Comparison of ENCODE assay signal across 24 mouse cellular contexts in the genomic region with DNA sequence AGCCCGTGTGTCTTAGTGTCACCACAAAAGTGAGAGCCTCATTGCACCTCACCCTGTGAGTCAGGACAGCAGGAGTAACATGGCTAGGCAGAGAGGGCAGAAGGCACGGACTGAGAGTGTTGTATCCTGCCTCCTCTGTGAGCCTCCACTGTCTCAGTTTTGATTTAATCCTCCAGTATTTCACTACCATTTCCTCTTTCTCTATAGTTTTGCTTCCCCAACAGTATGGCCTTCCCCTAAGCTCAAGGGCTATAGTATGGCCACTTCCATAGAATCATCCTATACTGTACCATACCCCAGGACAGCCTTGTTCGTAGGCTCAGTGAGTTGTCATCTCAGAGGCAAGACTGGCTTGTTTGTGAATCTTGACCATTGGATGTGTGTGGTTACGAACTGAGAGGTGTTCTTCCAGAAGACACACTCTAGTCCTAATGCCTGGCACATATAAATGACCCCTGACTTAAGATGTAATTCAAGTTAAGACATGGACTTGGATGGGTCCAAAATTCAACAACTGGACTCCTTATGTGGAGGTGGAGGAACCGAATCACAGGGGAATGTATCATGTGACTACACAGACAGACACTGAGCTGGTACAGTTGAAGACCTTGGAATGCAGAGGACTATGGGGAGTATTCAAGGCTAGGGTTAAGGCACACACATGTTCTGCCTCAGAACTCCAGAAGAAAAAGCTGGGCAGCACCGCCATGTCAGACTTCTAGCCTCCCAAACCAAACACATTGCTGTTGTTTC.
DNase-seq lines count a peak whose midpoint lies in the region; ATAC-seq and TF ChIP-seq lines count a peak whose summit lies in the region.
"Had no signal": no experiment of that assay in that cellular context is flagged by ENCODE, and none has a peak within 500 bp of the region (broad histone marks: within the 10 kb centered on the region; RNA-seq: fewer than 3 reads in every experiment).

No protein-coding gene starts in this region.

- peak; percentile 72 for DNase-seq in heart, adult 11 months
- no peak for DNase-seq in heart, embryonic 10.5 days (ENCODE audit: low spot score)
- DNase-seq in limb, embryonic 14.5 days (ENCODE audit: low spot score), result no peak
- DNase-seq in neural tube, embryonic 10.5 days (ENCODE audit: extremely low spot score, low spot score), result no peak
- DNase-seq in forebrain, embryonic 14.5 days (ENCODE audit: low spot score), result no peak
- DNase-seq: adrenal gland, adult 2 months; adrenal gland, postnatal 25 days; B cell, adult 2 months; cerebellum, adult 11 months; cerebellum, adult 8-10 months; cerebellum, postnatal 14 days; forebrain, postnatal 0 days; gastrocnemius, postnatal 14 days; heart, postnatal 10 days; heart, postnatal 4 days had no signal

- no peak overlapping the region for H3K4me3 ChIP-seq in heart, embryonic 10.5 days
- no peak overlapping the region for H3K4me3 ChIP-seq in bone marrow macrophage, adult 2 months (ENCODE audit: insufficient read depth, low read length)
- H3K4me3 ChIP-seq in limb, embryonic 14.5 days (replicated peaks; ENCODE audit: low read length), result no peak overlapping the region
- H3K4me3 ChIP-seq in megakaryocyte, embryonic 14.5 days (replicated peaks), result peak overlapping the region; percentile 70
- no peak overlapping the region for H3K4me3 ChIP-seq in forebrain, embryonic 14.5 days (ENCODE audit: low read depth, low read length)
- H3K4me3 ChIP-seq: embryonic facial prominence, embryonic 13.5 days; forebrain, embryonic 12.5 days; hindbrain, embryonic 12.5 days had no signal

- ATAC-seq in limb, embryonic 14.5 days (ENCODE audit: low FRiP score, low read depth), result no peak
- no peak for ATAC-seq in forebrain, embryonic 14.5 days
- ATAC-seq in megakaryocyte-erythroid progenitor cell, adult 5-6 weeks (replicated peaks; ENCODE audit: low FRiP score, low TSS enrichment, poor library complexity, severe bottlenecking), result no peak
- ATAC-seq: activated CD4-positive, CD25-positive, alpha-beta regulatory T cell, adult 4 months; CD4-positive, CD25-positive, alpha-beta regulatory T cell, adult 4 months; forebrain, postnatal 0 days; hindbrain, postnatal 0 days had no signal

- no peak overlapping the region for H3K9ac ChIP-seq in limb, embryonic 14.5 days (ENCODE audit: low read depth, low read length, severe bottlenecking)
- no peak overlapping the region for H3K9ac ChIP-seq in forebrain, embryonic 14.5 days (ENCODE audit: low read length)
- H3K9ac ChIP-seq: embryonic facial prominence, embryonic 13.5 days; forebrain, embryonic 12.5 days; forebrain, postnatal 0 days; hindbrain, embryonic 12.5 days had no signal

- TF ChIP-seq CTCF in bone marrow macrophage, adult 2 months (IDR thresholded peaks at IDR 0.05; ENCODE audit: low read depth, low read length), result no peak

- H3K27ac ChIP-seq in heart, embryonic 10.5 days, result no peak overlapping the region
- H3K27ac ChIP-seq in bone marrow macrophage, adult 2 months (ENCODE audit: insufficient read depth, low read depth, low read length), result peak overlapping the region; percentile 53; the same call in 1 of the 2 replicates
- H3K27ac ChIP-seq in limb, embryonic 14.5 days (replicated peaks; ENCODE audit: low read depth, low read length), result 0 out of 2 replicates have a peak overlapping the region, but pooled peaks have one; percentile 27
- no peak overlapping the region for H3K27ac ChIP-seq in forebrain, embryonic 14.5 days (ENCODE audit: low read depth, low read length)
- H3K27ac ChIP-seq: embryonic facial prominence, embryonic 13.5 days; forebrain, embryonic 12.5 days; hindbrain, embryonic 12.5 days; hindbrain, postnatal 0 days had no signal

- H3K4me1 ChIP-seq in heart, embryonic 10.5 days, result no peaks in the 10 kb centered on the region
- H3K4me1 ChIP-seq in bone marrow macrophage, adult 2 months (ENCODE audit: control insufficient read depth, insufficient read depth, low read length), result peaks cover 51% of the 10 kb centered on the region
- H3K4me1 ChIP-seq in limb, embryonic 14.5 days (ENCODE audit: control insufficient read depth, insufficient read depth, low read length), result peaks cover 71% of the 10 kb centered on the region
- peaks cover 8% of the 10 kb centered on the region; the same call in 1 of the 2 replicates for H3K4me1 ChIP-seq in megakaryocyte, embryonic 14.5 days
- H3K4me1 ChIP-seq in forebrain, embryonic 14.5 days (ENCODE audit: control insufficient read depth, insufficient read depth, low read length), result peaks cover 12% of the 10 kb centered on the region

- 83% methylated on average over 6 of the region's 6 CpGs for WGBS in heart, embryonic 10.5 days
- WGBS in limb, embryonic 14.5 days, result 84% methylated on average over 6 of the region's 6 CpGs
- 93% methylated on average over 6 of the region's 6 CpGs for WGBS in forebrain, embryonic 14.5 days

- no peak for TF ChIP-seq POLR2A in bone marrow macrophage, adult 2 months (IDR thresholded peaks at IDR 0.05; ENCODE audit: borderline replicate concordance, low read depth, low read length)
- no peak for TF ChIP-seq POLR2A in limb, embryonic 14.5 days (IDR thresholded peaks at IDR 0.05; ENCODE audit: borderline replicate concordance, extremely low read depth, insufficient read depth, insufficient read length)

- H3K36me3 ChIP-seq in heart, embryonic 10.5 days, result no peaks in the 10 kb centered on the region
- H3K36me3 ChIP-seq in limb, embryonic 14.5 days (ENCODE audit: control insufficient read depth, insufficient read depth, low read length), result no peaks in the 10 kb centered on the region
- H3K36me3 ChIP-seq in megakaryocyte, embryonic 14.5 days (replicated peaks; ENCODE audit: low read length), result no peaks in the 10 kb centered on the region
- no peaks in the 10 kb centered on the region for H3K36me3 ChIP-seq in forebrain, embryonic 14.5 days (ENCODE audit: control insufficient read depth, insufficient read depth, low read length)
- H3K36me3 ChIP-seq: embryonic facial prominence, embryonic 13.5 days; forebrain, embryonic 12.5 days; hindbrain, embryonic 12.5 days had no signal

- H3K27me3 ChIP-seq in heart, embryonic 10.5 days (ENCODE audit: insufficient read depth, poor library complexity, severe bottlenecking), result no peaks in the 10 kb centered on the region
- H3K27me3 ChIP-seq in limb, embryonic 14.5 days (ENCODE audit: control insufficient read depth, insufficient read depth, low read length), result no peaks in the 10 kb centered on the region
- H3K27me3 ChIP-seq in megakaryocyte, embryonic 14.5 days (replicated peaks), result peaks cover 22% of the 10 kb centered on the region
- H3K27me3 ChIP-seq in forebrain, embryonic 14.5 days (replicated peaks; ENCODE audit: control insufficient read depth, insufficient read depth, low read length), result no peaks in the 10 kb centered on the region
- H3K27me3 ChIP-seq: forebrain, embryonic 12.5 days; hindbrain, embryonic 12.5 days had no signal

- H3K4me2 ChIP-seq in limb, embryonic 14.5 days (replicated peaks; ENCODE audit: low read depth, low read length, severe bottlenecking), result no peak overlapping the region
- H3K4me2 ChIP-seq in forebrain, embryonic 14.5 days (ENCODE audit: low read length), result no peak overlapping the region
- H3K4me2 ChIP-seq: embryonic facial prominence, embryonic 13.5 days; forebrain, embryonic 12.5 days; hindbrain, embryonic 12.5 days had no signal

- H3K9me3 ChIP-seq in heart, embryonic 10.5 days, result no peaks in the 10 kb centered on the region
- H3K9me3 ChIP-seq in limb, embryonic 14.5 days (ENCODE audit: control insufficient read depth, low read length), result no peaks in the 10 kb centered on the region
- H3K9me3 ChIP-seq in megakaryocyte, embryonic 14.5 days, result no peaks in the 10 kb centered on the region
- H3K9me3 ChIP-seq in forebrain, embryonic 14.5 days (replicated peaks; ENCODE audit: control insufficient read depth, low read length), result no peaks in the 10 kb centered on the region
- H3K9me3 ChIP-seq: embryonic facial prominence, embryonic 13.5 days; forebrain, embryonic 12.5 days; hindbrain, embryonic 12.5 days had no signal

Comparison
In these comparisons a context has a peak if more than half of its experiments do, and no peak if none do; other contexts are left out.
1. H3K27ac ChIP-seq: peak in bone marrow macrophage, adult 2 months (single experiment) and limb, embryonic 14.5 days (single experiment); none in heart, embryonic 10.5 days (single experiment) and forebrain, embryonic 14.5 days (single experiment).